Mouse (Mus musculus): Measurements from ENCODE around the gene Slc8a1. TPM values are rescaled to one million over a fixed set of nuclear protein-coding genes. Genes with fewer than 3 reads are reported as not detected.

Gene Slc8a1
- polyA plus RNA-seq, 1 experiment, result 2.1 TPM

- Histone ChIP-seq H3K36me3 (ENCODE audit: control insufficient read depth, insufficient read depth) (no peaks in the 10 kb centered on the region), H3ac (ENCODE audit: control insufficient read depth, insufficient read length, low read depth) (no peak overlapping the region), H3K79me2 (ENCODE audit: control insufficient read depth, insufficient read depth) (no peaks in the 10 kb centered on the region), H3K79me3 (ENCODE audit: low read depth) (no peaks in the 10 kb centered on the region), H3K27me3 (ENCODE audit: control insufficient read depth, insufficient read depth, insufficient read length) (no peaks in the 10 kb centered on the region), H3K4me3 (ENCODE audit: insufficient read depth, poor library complexity, severe bottlenecking) (no peak overlapping the region)
- no peak for TF ChIP-seq MAX (IDR thresholded peaks at IDR 0.05)
- no peak for TF ChIP-seq USF1 (IDR thresholded peaks at IDR 0.05; ENCODE audit: low read depth)
- TF ChIP-seq CTCF (IDR thresholded peaks at IDR 0.05; ENCODE audit: control insufficient read depth, insufficient read depth, insufficient read length), result no peak
- TF ChIP-seq MYOG (IDR thresholded peaks at IDR 0.05; ENCODE audit: control insufficient read depth, extremely low read depth, insufficient read length), result no peak
- TF ChIP-seq FOSL1 (IDR thresholded peaks at IDR 0.05; ENCODE audit: insufficient read depth, low read length, poor library complexity, severe bottlenecking), result no peak
- TF ChIP-seq CEBPB (IDR thresholded peaks at IDR 0.05; ENCODE audit: low read depth), result no peak
- no peak for TF ChIP-seq MYOD1 (IDR thresholded peaks at IDR 0.05; ENCODE audit: control insufficient read depth, insufficient read length, low read depth)
Observed at GRCm38 (mm10) chr17:81427245-81427644, 310.9 kb downstream of the Slc8a1 start.

- Histone ChIP-seq H3K79me3 (ENCODE audit: low read depth) (no peaks in the 10 kb centered on the region), H3K79me2 (ENCODE audit: control insufficient read depth, insufficient read depth) (no peaks in the 10 kb centered on the region), H3K36me3 (ENCODE audit: control insufficient read depth, insufficient read depth) (no peaks in the 10 kb centered on the region), H3ac (ENCODE audit: control insufficient read depth, insufficient read length, low read depth) (no peak overlapping the region), H3K4me3 (ENCODE audit: insufficient read depth, poor library complexity, severe bottlenecking) (no peak overlapping the region), H3K27me3 (ENCODE audit: control insufficient read depth, insufficient read depth, insufficient read length) (no peaks in the 10 kb centered on the region)
- TF ChIP-seq MYOD1 (IDR thresholded peaks at IDR 0.05; ENCODE audit: control insufficient read depth, insufficient read length, low read depth) (peak; percentile 34), FOSL1 (IDR thresholded peaks at IDR 0.05; ENCODE audit: insufficient read depth, low read length, poor library complexity, severe bottlenecking) (no peak)
Observed at GRCm38 (mm10) chr17:81424256-81424912, 313.8 kb downstream of the Slc8a1 start.

DNA sequence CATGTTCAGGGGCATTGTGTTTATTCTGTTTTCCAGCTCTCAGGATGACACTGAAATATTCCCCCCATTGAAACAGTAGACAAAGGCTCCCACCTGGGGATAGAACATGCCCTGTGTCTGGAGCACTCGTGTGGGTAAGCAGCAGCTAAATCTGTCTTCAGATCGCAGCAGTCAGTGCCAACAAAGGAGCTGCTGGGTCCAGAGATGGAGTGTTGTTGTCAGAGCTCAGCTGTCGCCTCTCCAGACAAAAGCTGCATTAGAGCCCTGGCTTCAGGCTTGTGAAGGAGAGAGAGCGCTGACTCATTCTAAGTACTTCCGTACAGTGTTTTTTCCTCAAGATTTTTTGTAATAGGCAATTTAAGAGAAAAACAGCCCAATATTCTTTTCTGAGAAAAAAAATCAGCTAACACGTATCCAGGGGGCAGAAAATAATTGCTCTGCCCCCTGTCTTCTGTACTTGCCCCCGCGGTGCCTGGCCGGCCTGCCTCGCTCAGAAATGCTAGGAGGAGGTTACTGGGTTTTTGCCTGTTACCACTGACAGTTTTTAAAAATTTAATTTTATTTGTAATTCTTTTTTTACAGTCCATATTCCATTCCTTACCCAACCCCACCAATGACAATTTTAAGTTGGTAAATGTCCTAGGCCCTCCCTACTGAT, 318.2 kb downstream of the Slc8a1 start:
- TF ChIP-seq MAX (IDR thresholded peaks at IDR 0.05), result no peak
- no peak for TF ChIP-seq MYOG (IDR thresholded peaks at IDR 0.05; ENCODE audit: control insufficient read depth, extremely low read depth, insufficient read length)
- TF ChIP-seq MYOD1 (IDR thresholded peaks at IDR 0.05; ENCODE audit: control insufficient read depth, insufficient read length, low read depth), result no peak
- TF ChIP-seq USF1 (IDR thresholded peaks at IDR 0.05; ENCODE audit: low read depth), result no peak
- no peak for TF ChIP-seq CTCF (IDR thresholded peaks at IDR 0.05; ENCODE audit: control insufficient read depth, insufficient read depth, insufficient read length)
- TF ChIP-seq FOSL1 (IDR thresholded peaks at IDR 0.05; ENCODE audit: insufficient read depth, low read length, poor library complexity, severe bottlenecking), result no peak
- TF ChIP-seq CEBPB (IDR thresholded peaks at IDR 0.05; ENCODE audit: low read depth), result no peak
- H3K4me3 ChIP-seq (ENCODE audit: insufficient read depth, poor library complexity, severe bottlenecking), result no peak overlapping the region
- H3K36me3 ChIP-seq (ENCODE audit: control insufficient read depth, insufficient read depth), result no peaks in the 10 kb centered on the region
- H3K27me3 ChIP-seq (ENCODE audit: control insufficient read depth, insufficient read depth, insufficient read length), result no peaks in the 10 kb centered on the region
- no peaks in the 10 kb centered on the region for H3K79me2 ChIP-seq (ENCODE audit: control insufficient read depth, insufficient read depth)
- H3ac ChIP-seq (ENCODE audit: control insufficient read depth, insufficient read length, low read depth), result no peak overlapping the region
- no peaks in the 10 kb centered on the region for H3K79me3 ChIP-seq (ENCODE audit: low read depth)

DNA sequence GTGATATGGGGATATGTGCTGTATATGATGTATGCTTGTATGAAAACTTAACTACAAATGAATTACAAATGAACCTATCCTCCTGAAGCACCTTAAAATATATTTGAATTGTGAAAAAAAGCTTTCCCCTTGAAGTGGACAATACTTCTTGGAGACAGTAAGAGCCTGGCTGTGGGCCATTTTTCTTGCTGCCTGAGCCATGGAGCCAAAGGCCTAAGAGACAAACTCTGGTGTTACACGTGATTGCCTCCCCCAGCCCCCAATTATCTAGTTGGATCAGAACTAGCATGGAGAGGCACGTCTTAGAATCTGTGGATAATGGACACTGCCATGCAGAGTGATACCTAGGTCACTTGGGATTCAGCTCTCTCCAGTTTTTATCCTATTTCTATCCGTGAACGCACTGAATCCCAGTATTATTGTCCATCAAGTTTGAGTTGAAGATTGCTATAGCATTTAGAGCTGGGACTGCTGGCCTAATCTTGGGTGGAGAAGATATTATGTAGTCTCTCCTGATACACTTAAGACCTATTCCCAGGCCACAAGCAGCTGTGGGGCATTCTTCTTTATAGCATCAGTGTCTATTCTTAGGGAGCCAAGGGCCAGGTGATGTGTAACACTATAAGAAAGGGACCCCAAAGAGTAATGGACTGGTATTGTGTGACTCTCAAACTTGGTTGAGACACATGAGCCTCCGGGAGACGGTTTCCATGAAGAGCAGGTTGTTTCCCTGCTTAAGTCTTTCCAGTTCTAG, 321.6 kb downstream of the Slc8a1 start:
- H3K36me3 ChIP-seq (ENCODE audit: control insufficient read depth, insufficient read depth), result no peaks in the 10 kb centered on the region
- no peak overlapping the region for H3ac ChIP-seq (ENCODE audit: control insufficient read depth, insufficient read length, low read depth)
- TF ChIP-seq CEBPB (IDR thresholded peaks at IDR 0.05; ENCODE audit: low read depth) (no peak), MYOD1 (IDR thresholded peaks at IDR 0.05; ENCODE audit: control insufficient read depth, insufficient read length, low read depth) (no peak), MYOG (IDR thresholded peaks at IDR 0.05; ENCODE audit: control insufficient read depth, extremely low read depth, insufficient read length) (no peak), CTCF (IDR thresholded peaks at IDR 0.05; ENCODE audit: control insufficient read depth, insufficient read depth, insufficient read length) (no peak), USF1 (IDR thresholded peaks at IDR 0.05; ENCODE audit: low read depth) (no peak), MAX (IDR thresholded peaks at IDR 0.05) (no peak), FOSL1 (IDR thresholded peaks at IDR 0.05; ENCODE audit: insufficient read depth, low read length, poor library complexity, severe bottlenecking) (no peak)
- no peaks in the 10 kb centered on the region for H3K79me3 ChIP-seq (ENCODE audit: low read depth)
- no peak overlapping the region for H3K4me3 ChIP-seq (ENCODE audit: insufficient read depth, poor library complexity, severe bottlenecking)
- H3K79me2 ChIP-seq (ENCODE audit: control insufficient read depth, insufficient read depth), result no peaks in the 10 kb centered on the region
- H3K27me3 ChIP-seq (ENCODE audit: control insufficient read depth, insufficient read depth, insufficient read length), result no peaks in the 10 kb centered on the region

GRCm38 (mm10) chr17:81412736-81413135, 325.4 kb downstream of the Slc8a1 start:
- Histone ChIP-seq H3K79me3 (ENCODE audit: low read depth) (no peaks in the 10 kb centered on the region), H3K27me3 (ENCODE audit: control insufficient read depth, insufficient read depth, insufficient read length) (no peaks in the 10 kb centered on the region), H3K4me3 (ENCODE audit: insufficient read depth, poor library complexity, severe bottlenecking) (no peak overlapping the region), H3ac (ENCODE audit: control insufficient read depth, insufficient read length, low read depth) (no peak overlapping the region), H3K79me2 (ENCODE audit: control insufficient read depth, insufficient read depth) (no peaks in the 10 kb centered on the region), H3K36me3 (ENCODE audit: control insufficient read depth, insufficient read depth) (no peaks in the 10 kb centered on the region)
- TF ChIP-seq USF1 (IDR thresholded peaks at IDR 0.05; ENCODE audit: low read depth) (no peak), FOSL1 (IDR thresholded peaks at IDR 0.05; ENCODE audit: insufficient read depth, low read length, poor library complexity, severe bottlenecking) (no peak), MYOD1 (IDR thresholded peaks at IDR 0.05; ENCODE audit: control insufficient read depth, insufficient read length, low read depth) (no peak), CTCF (IDR thresholded peaks at IDR 0.05; ENCODE audit: control insufficient read depth, insufficient read depth, insufficient read length) (no peak), MYOG (IDR thresholded peaks at IDR 0.05; ENCODE audit: control insufficient read depth, extremely low read depth, insufficient read length) (no peak), MAX (IDR thresholded peaks at IDR 0.05) (no peak), CEBPB (IDR thresholded peaks at IDR 0.05; ENCODE audit: low read depth) (no peak)

Measured in C2C12 (cell line).